Mouse (Mus musculus): ENCODE data around the gene Cfd.

DNA sequence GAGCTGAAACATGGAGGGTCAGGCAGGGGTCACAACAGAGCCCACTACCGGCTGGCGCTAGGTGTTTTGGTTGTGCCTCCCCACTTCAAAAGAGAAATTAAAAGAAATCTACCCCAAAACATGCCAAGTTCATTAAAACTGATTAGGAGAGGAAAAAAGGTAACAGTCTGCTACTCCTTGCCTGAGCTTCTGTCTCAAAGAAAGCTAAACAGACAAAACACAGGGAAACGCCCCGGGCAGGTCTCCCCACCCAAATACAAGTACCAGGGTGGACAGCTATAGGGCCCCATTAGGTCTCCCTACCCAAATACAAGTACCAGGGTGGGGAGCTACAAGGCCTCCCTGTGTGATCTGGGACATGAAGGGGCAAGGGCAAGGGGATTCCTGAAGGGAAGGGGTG lies 19.9 kb downstream of the Cfd start, which contains the start of gene Gm26602:
- TF ChIP-seq EP300 (IDR thresholded peaks at IDR 0.05; ENCODE audit: insufficient read depth, low read depth, low read length) (no peak), CTCF (IDR thresholded peaks at IDR 0.05) (no peak)

All from heart, adult 2 months (tissue).